Mouse (Mus musculus): ENCODE results near the gene Gm12184.
A peak's percentile ranks its signal among the peaks of the same experiment; 100 is the strongest.
"Not testable (repeated sequence)": the region's sequence is repeated elsewhere in the genome, so short reads cannot be mapped to it uniquely, and the experiment has no call there.

The Gm12184 gene

GRCm38 (mm10) chr11:48846881-48847280 is 20.4 kb upstream of the Gm12184 start:
- no peak for DNase-seq (ENCODE audit: low read depth, low spot score)

- DNase-seq (ENCODE audit: low read depth, low spot score), result not testable (repeated sequence)
Observed at GRCm38 (mm10) chr11:48846362-48846761, 19.9 kb upstream of the Gm12184 start.

GRCm38 (mm10) chr11:48845244-48845815 is 18.9 kb upstream of the Gm12184 start:
- no peak for DNase-seq (ENCODE audit: low read depth, low spot score)

DNA sequence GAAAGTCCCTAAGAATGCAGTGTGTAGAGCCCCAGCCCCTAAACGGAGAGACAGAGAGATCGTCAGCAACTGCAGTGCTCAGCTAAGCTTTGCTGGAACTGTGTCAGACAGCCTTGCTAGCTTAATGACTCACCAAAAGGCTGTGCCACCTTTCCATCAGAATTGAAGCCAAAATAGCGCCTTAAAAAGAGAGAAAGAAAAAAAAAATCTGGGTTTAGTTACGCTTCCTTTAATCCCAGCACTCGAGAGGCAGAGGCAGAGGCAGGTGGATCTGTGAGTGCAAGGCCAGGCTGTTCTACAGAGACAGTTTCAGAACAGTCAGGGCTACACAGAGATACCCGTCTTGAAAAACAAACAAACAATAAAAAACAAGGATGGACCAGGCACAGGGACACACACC is 17.9 kb upstream of the Gm12184 start:
- no peak for DNase-seq (ENCODE audit: low read depth, low spot score)

GRCm38 (mm10) chr11:48843202-48843601 is 16.7 kb upstream of the Gm12184 start:
- no peak for DNase-seq (ENCODE audit: low read depth, low spot score)

DNA sequence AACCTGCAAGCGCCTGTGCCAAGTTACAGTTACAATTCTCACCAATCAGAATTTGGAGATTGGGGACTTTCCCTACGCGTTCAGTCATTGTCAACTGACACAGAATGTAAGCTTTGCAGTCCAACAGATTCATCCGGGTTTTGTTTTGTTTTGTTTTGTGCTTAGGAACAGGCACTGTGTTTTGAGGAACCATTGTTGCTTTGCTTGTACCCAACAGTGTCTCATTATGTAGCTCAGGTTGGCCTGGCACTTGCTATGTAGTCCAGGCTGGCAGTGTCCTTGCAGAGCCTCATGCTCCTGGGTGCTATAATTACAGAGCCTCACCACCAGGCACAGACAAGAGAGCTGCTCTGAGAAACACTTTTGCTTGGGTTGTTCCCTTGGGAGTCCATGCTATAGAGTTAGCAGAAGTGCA is 15.9 kb upstream of the Gm12184 start:
- DNase-seq (ENCODE audit: low read depth, low spot score), result no peak

DNA sequence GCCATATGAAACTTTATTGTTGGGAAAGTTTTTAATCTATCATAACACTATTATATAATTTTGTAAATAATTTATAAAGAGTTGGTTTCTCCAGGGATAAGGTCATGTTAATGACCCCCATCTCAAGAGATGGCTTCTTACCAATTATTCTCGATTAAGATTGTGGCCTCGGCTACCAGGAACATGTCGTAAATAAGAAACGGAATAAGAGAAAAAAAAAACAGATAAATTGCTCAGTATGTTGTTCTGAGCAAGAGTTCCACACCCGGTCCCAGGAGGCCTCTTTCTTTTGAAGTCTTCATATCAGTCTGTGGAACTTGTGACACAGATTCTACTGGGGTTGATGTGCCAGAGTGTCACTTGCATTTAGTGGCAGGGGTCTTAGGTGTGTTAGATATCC is 14.8 kb upstream of the Gm12184 start:
- DNase-seq (ENCODE audit: low read depth, low spot score), result no peak

DNA sequence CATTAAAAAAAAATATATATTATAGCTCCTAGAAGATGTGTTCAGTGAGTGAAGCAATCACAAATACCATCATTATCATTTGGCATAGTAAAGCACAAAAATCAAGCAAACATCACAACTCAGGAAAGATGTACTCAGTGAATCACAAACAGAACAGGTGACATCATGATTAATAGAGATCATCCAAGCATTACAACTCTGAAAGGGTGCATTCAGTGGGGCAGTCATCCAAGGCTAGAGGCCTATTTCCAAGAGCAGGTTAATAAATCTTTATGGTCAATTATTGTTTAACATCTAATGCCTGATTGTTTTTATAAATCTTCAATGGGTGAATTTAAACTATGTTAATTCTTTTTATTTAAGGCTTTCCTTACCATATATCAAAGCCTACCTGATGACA is 14.3 kb upstream of the Gm12184 start:
- DNase-seq (ENCODE audit: low read depth, low spot score), result no peak

- DNase-seq (ENCODE audit: low read depth, low spot score), result peak; percentile 28
Observed at GRCm38 (mm10) chr11:48838879-48839680, 12.6 kb upstream of the Gm12184 start.

- DNase-seq (ENCODE audit: low read depth, low spot score), result peak; percentile 91
Observed at GRCm38 (mm10) chr11:48838181-48838797, 11.8 kb upstream of the Gm12184 start.

- DNase-seq (ENCODE audit: low read depth, low spot score), result peak; percentile 45
Observed at GRCm38 (mm10) chr11:48837310-48838180, 11.1 kb upstream of the Gm12184 start.

DNA sequence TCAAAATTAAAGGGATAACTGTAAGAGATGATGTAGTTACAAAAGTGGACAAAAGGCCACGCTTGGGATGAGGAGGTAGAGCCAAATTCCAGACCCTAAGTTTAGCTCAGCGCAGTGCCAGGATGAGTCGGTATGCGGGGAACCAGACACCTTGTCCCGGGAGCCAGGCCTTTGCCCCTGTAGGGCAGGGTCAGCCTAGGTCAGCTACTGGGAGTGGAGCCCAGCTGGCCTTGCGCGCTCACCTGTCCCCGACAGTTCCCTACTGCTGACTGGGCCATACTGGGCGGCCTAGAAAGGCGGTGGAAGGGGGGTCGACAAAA is 10.5 kb upstream of the Gm12184 start:
- no peak for DNase-seq (ENCODE audit: low read depth, low spot score)

DNA sequence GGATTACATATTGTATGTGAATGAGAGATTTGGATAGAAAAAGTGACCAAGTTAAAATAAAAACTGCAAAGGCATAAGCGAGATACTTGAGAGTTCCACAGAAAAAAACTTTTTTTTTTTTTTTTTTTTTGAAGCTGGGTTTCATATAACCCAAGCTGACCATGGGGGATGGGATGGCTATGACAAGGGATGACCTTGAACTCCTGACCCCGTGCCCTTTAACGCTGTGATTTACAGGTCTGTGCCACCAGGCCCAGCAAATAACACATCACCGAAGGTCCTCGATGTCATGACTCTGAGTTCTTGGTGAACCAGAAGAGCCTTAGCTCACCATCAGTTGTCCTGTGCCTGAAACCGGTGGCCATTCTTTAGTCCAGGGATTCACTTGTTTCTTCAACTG is 9.5 kb upstream of the Gm12184 start:
- no peak for DNase-seq (ENCODE audit: low read depth, low spot score)

DNA sequence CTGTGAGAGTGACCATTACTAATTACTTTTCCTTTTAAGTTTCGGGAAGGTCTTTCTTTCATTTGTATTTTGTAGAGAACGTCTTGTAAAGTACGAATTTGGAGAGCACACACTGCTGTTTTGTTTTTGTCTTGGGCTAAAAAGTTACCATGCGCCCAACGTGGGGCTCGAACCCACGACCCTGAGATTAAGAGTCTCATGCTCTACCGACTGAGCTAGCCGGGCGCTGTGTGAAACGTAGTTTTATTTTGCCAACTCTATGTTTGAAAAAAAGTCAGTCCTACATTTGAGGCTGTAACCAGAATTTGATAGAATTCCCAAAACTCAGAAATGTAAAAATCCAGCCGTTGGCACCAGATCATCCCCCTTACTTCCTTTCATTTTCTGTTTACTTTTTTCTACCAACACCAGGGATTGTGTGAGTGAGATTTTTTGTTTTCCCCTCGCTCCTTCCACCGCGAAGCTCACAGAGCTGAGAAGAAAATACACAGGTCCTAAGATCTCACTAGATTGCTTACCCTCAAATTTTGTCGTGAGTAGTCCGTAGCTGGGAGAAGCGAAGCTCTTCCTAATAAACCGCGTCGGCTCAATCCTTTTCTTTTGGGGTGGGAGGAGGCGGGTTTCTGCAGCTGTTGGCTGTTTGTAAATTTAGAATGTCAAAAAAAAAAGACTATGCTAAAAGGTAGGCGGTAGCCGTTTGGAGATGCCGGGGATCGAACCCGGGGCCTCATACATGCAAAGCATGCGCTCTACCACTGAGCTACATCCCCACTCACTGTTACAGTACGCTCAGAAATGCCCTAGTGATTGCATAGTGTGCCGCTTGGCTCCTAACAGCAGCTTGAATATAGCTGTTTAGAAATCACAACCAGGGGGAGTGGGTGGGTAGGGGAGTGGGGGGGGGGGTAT is 7.5 kb upstream of the Gm12184 start:
- DNase-seq (ENCODE audit: low read depth, low spot score), result peak; percentile 89

DNA sequence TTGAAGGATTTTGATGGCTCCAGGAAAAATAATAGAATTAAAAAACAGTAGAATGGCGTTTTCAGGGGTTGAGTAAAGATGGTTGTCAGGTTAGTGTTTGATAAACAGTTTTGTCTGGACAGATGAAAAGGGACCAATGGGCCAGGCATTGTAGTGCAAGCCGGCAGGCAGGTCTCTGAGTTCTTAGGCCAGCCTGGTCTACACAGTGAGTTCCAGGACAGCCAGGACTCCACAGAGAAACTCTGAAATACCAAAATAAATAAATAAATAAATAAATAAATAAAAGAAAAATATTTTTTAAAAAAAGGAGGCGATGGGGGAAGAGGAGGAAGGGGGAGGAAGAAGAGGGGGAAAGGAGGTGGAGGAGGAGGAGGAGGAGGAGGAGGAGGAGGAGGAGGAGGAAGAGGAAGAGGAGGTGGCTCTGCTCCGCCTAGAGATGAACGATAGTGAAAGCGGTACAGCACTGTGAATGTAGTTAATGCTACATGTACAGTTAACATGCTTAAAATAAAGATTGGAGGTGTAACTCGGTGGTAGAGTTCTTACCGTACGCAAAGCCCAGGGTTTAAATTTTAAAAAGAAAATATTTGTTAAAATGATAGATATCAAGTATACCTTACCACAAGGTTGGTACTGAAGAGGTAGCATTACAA is 6.7 kb upstream of the Gm12184 start:
- DNase-seq (ENCODE audit: low read depth, low spot score), result no peak

DNA sequence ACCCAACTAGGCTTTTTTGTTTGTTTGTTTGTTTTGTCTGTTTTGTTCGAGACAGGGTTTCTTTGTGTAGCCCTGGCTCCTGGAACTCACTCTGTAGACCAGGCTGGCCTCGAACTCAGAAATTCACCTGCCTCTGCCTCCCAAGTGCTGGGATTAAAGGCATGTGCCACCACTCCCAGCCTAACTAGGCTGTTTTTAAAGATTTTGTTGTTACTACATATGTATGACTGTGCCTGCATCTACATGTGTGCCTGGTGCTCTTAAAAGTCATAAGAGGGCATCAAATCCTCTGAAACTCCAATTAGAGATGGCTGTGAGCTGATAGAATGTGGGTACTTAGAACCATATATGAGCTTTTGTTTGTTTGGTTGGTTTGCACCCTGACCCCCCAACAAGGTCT is 4.8 kb upstream of the Gm12184 start:
- DNase-seq (ENCODE audit: low read depth, low spot score), result no peak

- DNase-seq (ENCODE audit: low read depth, low spot score), result no peak
Observed at GRCm38 (mm10) chr11:48830279-48830678, 3.8 kb upstream of the Gm12184 start.

DNA sequence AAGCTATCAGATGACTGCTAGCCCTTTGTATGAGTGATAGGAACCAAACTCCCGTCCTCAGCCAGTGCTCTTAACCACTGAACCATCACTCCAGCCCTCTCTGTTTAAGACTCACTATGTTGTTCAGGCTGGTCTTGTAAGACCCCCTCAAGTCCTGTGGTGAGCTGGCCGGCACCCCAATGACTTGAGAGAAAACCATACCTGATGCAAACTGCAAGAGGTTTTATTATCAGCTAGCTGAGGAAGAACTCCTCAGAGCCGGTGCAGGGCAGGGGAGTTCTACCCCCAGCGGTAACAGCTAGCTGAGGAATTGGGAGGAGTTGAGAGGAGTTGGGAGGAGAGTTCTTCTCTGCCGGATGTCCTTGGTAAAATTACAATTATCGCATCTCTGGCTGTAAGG is 1.5 kb upstream of the Gm12184 start:
- DNase-seq (ENCODE audit: low read depth, low spot score), result peak; percentile 62

DNA sequence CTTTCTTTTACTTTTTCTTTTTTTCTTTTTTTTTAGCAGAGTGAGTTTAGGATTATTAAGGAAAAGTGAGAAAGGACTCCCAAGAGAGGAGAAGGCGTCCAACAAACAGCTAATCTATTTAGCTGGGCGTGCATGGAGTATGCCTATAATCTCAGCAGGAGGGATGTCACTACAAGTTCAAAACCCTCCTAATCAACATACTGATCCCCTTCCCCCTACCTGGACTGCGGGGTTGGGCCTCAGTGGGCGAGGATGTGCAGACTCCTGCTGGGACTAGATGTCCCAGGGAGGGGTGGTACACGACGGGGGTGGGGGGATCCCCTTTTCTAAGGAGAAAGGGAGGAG is 269 bp upstream of the Gm12184 start:
- DNase-seq (ENCODE audit: low read depth, low spot score), result peak; percentile 87

DNA sequence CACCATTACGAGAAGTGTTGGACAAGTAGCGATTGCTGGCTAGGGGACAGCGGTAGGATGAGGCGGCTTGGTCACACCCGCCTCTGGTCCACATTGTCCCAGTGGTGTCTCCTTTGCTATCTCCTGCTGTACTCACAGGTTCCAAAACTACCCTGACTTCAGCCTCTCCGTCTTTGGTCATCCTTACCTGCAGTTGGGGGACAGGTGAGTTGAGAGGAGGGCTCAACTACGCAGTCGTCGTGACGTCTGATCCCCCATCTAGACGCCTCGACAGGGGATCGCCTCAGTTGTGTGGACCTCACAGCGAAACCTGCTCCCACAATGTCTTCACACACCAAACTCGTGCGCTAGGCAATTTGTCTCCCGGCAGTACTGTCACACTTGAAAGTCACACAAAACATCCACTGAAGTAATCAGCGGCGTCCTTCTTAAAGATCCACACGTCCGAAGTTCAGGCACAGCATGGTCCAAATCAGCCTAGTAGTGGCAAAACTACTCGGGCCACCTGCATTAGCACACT is 2.1 kb downstream of the Gm12184 start:
- DNase-seq (ENCODE audit: low read depth, low spot score), result no peak

Data from R1 (cell line).